Mouse (Mus musculus) heart, adult 9 months (tissue): ENCODE measurements at regions not wholly inside any gene's neighbourhood (a gene's known extent, or its start where the extent isn't known, plus 50 kb on each side); places are given as distances from the start of the nearest gene placed in this dataset.
A peak's percentile ranks its signal among the peaks of the same experiment; 100 is the strongest.
"Not testable (repeated sequence)": the region's sequence is repeated elsewhere in the genome, so short reads cannot be mapped to it uniquely, and the experiment has no call there.

Experiments
- DNase-seq, 2 experiments: peaks; one replicate each; pipeline ENCODE4 v3.0.0; 2022; ENCODE audit warnings: low spot score in 2 of 2

GRCm38 (mm10) chr12:69485652-69486651 is 96.9 kb downstream of the Vcpkmt start:
- DNase-seq: peak; percentile 85 to 89

- no peak for DNase-seq
Measured at GRCm38 (mm10) chr12:69481420-69481819, 101.4 kb downstream of the Vcpkmt start.

- DNase-seq: peak in 1 of 2 experiments; percentile 41
Measured at GRCm38 (mm10) chr12:69476631-69477091, 104.4 kb upstream of the Gm9887 start.

GRCm38 (mm10) chr12:69476131-69476530 is 103.9 kb upstream of the Gm9887 start:
- DNase-seq: no peak

GRCm38 (mm10) chr12:69474916-69475661 is 102.8 kb upstream of the Gm9887 start:
- DNase-seq: peak in 1 of 2 experiments; percentile 40

- DNase-seq: peak; percentile 59 to 65
Measured at GRCm38 (mm10) chr12:69474141-69474915, 102.1 kb upstream of the Gm9887 start.

- DNase-seq: no peak
Measured at GRCm38 (mm10) chr12:69473379-69474057, 101.3 kb upstream of the Gm9887 start.

GRCm38 (mm10) chr12:69472912-69473311 is 100.7 kb upstream of the Gm9887 start:
- DNase-seq: peak in 1 of 2 experiments; percentile 40

GRCm38 (mm10) chr12:69471876-69472275 is 99.6 kb upstream of the Gm9887 start:
- no peak for DNase-seq

- DNase-seq: no peak
Measured at GRCm38 (mm10) chr12:69469004-69469403, 96.7 kb upstream of the Gm9887 start.

- no peak for DNase-seq
Measured at GRCm38 (mm10) chr12:69467363-69467762, 95.1 kb upstream of the Gm9887 start.

GRCm38 (mm10) chr12:69464906-69465305 is 92.6 kb upstream of the Gm9887 start:
- no peak for DNase-seq

GRCm38 (mm10) chr12:69463327-69463726 is 91.1 kb upstream of the Gm9887 start:
- not testable (repeated sequence) for DNase-seq

GRCm38 (mm10) chr12:69461888-69462840 is 89.9 kb upstream of the Gm9887 start:
- peak; percentile 69 to 72 for DNase-seq

- no peak for DNase-seq
Measured at GRCm38 (mm10) chr12:69460552-69461079, 88.4 kb upstream of the Gm9887 start.

GRCm38 (mm10) chr12:69458170-69458841 is 86.0 kb upstream of the Gm9887 start:
- DNase-seq: peak; percentile 77 to 85

- no peak for DNase-seq
Measured at GRCm38 (mm10) chr12:69456746-69457145, 84.5 kb upstream of the Gm9887 start.

GRCm38 (mm10) chr12:69456116-69456515 is 83.9 kb upstream of the Gm9887 start:
- no peak for DNase-seq

- no peak for DNase-seq
Measured at GRCm38 (mm10) chr12:69455566-69455965, 83.3 kb upstream of the Gm9887 start.
